Mouse (Mus musculus) gastrocnemius, postnatal 36 days (tissue): ENCODE data around the gene Upf2. TPM values are rescaled to one million over a fixed set of nuclear protein-coding genes. Genes with fewer than 3 reads are reported as not detected.

Source experiments
- DNase-seq, 2 experiments: peaks; one replicate each; pipeline ENCODE4 v3.0.0; 2022
- intact Hi-C: fragments of 180-260 bp; cut with DNase I; formaldehyde crosslinking; loops from one replicate; pipeline ENCODE4 v1.15.1; 2025
- total RNA-seq, 2 experiments: library from RNA; stranded (reverse); gene quantifications; 2 replicates each; pipeline ENCODE4 v1.2.3; 2021

Gene Upf2
- total RNA-seq, 2 experiments from 2014 or later, result 18.1 to 19.7 TPM

DNA sequence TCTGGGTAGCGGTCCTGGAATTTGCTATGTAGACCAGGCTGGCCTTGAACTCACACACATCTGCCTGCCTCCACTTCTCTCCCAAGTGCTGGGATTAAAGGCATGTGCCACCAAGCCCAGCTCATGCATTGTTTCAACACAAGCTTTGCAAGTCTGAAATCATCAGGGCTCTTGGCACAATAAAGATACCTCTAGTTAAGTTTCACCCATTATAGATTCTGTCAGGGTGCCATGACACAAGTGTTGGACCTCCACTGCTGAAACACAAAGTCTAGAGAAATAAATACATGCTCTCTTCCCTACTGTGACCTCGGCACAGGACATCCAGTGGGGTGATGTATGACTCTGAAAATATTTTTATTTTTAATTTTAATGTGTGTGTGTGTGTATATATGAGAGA, 154.2 kb downstream of the Upf2 start:
- no peak for DNase-seq
- intact Hi-C loops, result no loop called here

Other genes with a start within 250 kb of the Upf2 start
- gene Camk1d, start 237.0 kb upstream of the Upf2 start, total RNA-seq, result 1 to 10 TPM in 1 of 2 experiments, under 1 TPM in 1; 0.96 to 2.0 TPM
- gene Nudt5, start 106.5 kb upstream of the Upf2 start, total RNA-seq, result 1 to 10 TPM; 3.4 to 4.6 TPM
- 10 to 100 TPM; 65.9 to 75.8 TPM for gene Cdc123, start 106.3 kb upstream of the Upf2 start, total RNA-seq
- not detected for gene Gm13199, start 88.5 kb upstream of the Upf2 start, total RNA-seq
- 10 to 100 TPM; 29.7 to 31.2 TPM for gene Sec61a2, start 56.0 kb upstream of the Upf2 start, total RNA-seq
- 1 to 10 TPM; 1.3 to 4.6 TPM for gene Dhtkd1, start 8.7 kb upstream of the Upf2 start, total RNA-seq
- 1 to 10 TPM in 1 of 2 experiments, under 1 TPM in 1; 0.94 to 1.3 TPM for gene Proser2, start 178.7 kb downstream of the Upf2 start, total RNA-seq